Mouse (Mus musculus) gastrocnemius, postnatal 25 days (tissue): ENCODE measurements around the gene Ddx18. TPM values are rescaled to one million over a fixed set of nuclear protein-coding genes. Genes with fewer than 3 reads are reported as not detected.

Experiments
- DNase-seq: peaks from one replicate; pipeline ENCODE4 v3.0.0; 2022
- total RNA-seq, 2 experiments: library from RNA; stranded (reverse); gene quantifications; 1 replicate in 1 of 2; 2 replicates in 1 of 2; pipeline ENCODE4 v1.2.3; 2021

Gene Ddx18
- total RNA-seq, 2 experiments from 2014 or later, result 12.8 to 15.2 TPM

DNA sequence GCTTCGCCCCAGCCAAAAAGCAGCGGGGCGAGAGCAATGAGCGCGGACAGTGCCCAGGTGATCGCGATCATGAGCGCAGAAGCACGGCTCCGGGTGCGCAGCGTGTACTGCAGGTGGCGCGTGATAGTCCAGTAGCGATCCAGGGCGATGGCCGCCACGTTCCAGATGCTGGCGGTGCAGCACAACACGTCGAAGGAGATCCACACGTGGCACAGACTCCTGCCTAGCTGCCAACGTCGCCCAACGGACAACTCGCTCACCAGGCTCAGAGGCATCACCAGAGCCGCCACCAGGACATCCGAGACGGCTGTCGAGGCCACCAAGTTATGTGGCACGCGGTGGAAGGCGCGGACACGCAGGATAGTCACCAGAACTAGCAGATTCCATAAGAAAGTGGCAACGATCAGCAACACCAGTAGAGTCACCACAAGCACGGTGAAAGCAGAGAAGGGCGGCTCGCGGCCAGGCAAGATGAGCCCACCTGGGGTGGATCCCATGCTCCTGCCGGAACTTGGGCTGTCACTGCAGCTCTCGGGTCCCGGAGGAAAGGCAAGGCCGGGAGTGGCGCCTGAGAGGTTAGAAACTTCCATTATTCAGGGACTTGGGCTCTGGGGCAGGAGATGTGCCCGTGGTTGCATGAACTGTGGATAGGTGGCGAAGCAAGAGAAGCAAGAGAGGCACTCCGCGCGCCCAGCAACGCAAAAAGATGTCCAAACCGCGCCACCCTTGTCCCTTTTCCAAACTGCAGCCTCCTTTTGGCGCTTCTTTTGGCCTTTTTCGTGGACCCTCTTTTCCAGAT is 40.0 kb downstream of the Ddx18 start:
- DNase-seq, result no peak

- no peak for DNase-seq
Measured at GRCm38 (mm10) chr1:121527061-121527460, 40.7 kb downstream of the Ddx18 start.

DNA sequence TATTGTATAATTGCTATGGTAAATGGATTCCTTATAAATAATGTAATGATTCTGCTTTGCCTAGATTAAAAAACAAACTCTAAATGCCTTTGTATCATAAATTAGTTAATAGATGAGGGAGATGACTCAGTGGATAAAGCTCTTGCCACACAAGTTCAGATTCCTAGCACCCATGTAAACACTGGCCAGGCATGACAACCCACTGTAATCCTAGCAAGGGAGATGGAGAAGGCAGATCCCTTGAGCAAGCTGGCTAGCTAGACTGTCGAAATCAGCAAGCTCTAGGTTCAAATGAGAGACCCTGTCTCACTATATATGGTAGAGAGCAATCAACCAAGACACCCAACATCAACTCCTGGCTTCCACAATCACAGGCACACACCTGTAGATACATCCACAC is 49.2 kb downstream of the Ddx18 start:
- DNase-seq, result no peak

DNA sequence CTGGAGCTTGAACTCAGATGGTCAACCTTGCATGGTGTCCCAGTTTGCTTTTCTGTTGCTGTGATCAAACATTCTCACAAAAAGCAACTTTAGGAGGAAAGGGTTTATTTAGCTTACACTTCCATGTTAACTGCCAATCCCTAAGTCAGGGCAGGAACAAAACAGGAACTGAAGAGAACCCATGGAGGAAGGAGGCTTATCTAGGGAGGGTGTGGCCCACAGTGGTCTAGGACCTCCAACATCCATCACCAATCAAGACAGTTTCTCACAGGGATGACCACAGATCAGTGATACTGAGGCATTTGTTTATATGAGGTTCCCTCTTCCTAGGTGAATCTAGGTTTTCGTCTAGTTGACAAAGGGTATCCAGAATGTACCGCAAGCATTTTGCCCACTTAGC is 55.8 kb downstream of the Ddx18 start:
- no peak for DNase-seq

DNA sequence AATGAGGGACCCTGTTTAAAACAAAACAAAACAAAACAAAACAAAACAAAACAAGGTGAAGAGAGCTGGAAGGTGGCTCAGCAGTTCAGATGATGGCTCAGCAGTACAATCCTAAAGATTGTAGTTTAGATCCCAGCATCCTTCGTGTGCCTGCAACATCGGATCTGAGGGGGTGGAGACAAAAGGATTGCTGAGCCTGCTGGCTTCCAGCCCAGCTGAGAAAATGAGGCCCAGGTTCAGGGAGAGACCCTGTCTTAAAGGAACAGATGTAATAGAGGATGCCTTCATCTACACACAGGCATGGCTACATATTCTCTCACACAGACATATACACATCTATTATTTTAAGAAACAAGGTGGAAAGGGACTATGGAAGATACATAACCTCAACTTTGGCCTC is 56.6 kb downstream of the Ddx18 start:
- DNase-seq, result no peak

GRCm38 (mm10) chr1:121510420-121511140 is 57.2 kb downstream of the Ddx18 start:
- no peak for DNase-seq

- DNase-seq, result no peak
Measured at GRCm38 (mm10) chr1:121508729-121509128, 59.1 kb downstream of the Ddx18 start.

Other genes with a start within 250 kb of the Ddx18 start
- gene Insig2, start 235.4 kb downstream of the Ddx18 start, total RNA-seq, result 10 to 100 TPM; 49.3 to 60.3 TPM
- 10 to 100 TPM; 10.3 to 10.5 TPM for gene Ccdc93, start 136.9 kb downstream of the Ddx18 start, total RNA-seq
- gene Htr5b, start 39.5 kb downstream of the Ddx18 start, total RNA-seq, result not detected